Mouse (Mus musculus) B cell, adult 67 days (primary cell): Measurements from ENCODE around the gene Trappc5. TPM values are rescaled to one million over a fixed set of nuclear protein-coding genes. Genes with fewer than 3 reads are reported as not detected.

Experiments
- total RNA-seq, 2 experiments: library from RNA; stranded (reverse); gene quantifications; 4 replicates each; pipeline ENCODE4 v1.2.4; 2023

Trappc5 gene
- 10 to 100 TPM; 23.4 to 28.8 TPM for total RNA-seq

GRCm38 (mm10) chr8:3676131-3676992 is at the start of gene Trappc5:
Gene Trappc5 (plus strand): TSS chr8:3676299.

GRCm38 (mm10) chr8:3630647-3631477 is 45.2 kb upstream of the Trappc5 start, which contains the start of gene Stxbp2:
Gene Stxbp2 (plus strand): TSS chr8:3630955.

GRCm38 (mm10) chr8:3655526-3655925 is 20.6 kb upstream of the Trappc5 start, which contains the start of gene Retn:
Gene Retn (plus strand): TSS chr8:3655770.

GRCm38 (mm10) chr8:3665507-3665906 is 10.6 kb upstream of the Trappc5 start, which contains the start of gene Mcemp1:
Gene Mcemp1 (plus strand): TSS chr8:3665754.

GRCm38 (mm10) chr8:3671980-3672491 is 4.1 kb upstream of the Trappc5 start, which contains the start of gene Fcor:
Gene Fcor (minus strand): TSS chr8:3672362.

GRCm38 (mm10) chr8:3694121-3694520 is 18.0 kb downstream of the Trappc5 start, which contains the start of gene Fcer2a:
Gene Fcer2a (minus strand): TSS chr8:3694175.

GRCm38 (mm10) chr8:3720551-3720950 is 44.5 kb downstream of the Trappc5 start, which contains the start of gene Clec4g:
Gene Clec4g (minus strand): TSS chr8:3720651.

Other genes starting within 250 kb of the Trappc5 start
- gene Pex11g, start 208.6 kb upstream of the Trappc5 start, total RNA-seq, result 1 to 10 TPM; 1.4 to 2.4 TPM
- 1 to 10 TPM; 5.0 to 8.3 TPM for gene Tex45, start 205.4 kb upstream of the Trappc5 start, total RNA-seq
- 1 to 10 TPM; 8.7 to 10.0 TPM for gene Zfp358, start 183.2 kb upstream of the Trappc5 start, total RNA-seq
- gene Mcoln1, start 175.8 kb upstream of the Trappc5 start, total RNA-seq, result 100 to 1,000 TPM; 105 to 106 TPM
- 10 to 100 TPM; 78.0 to 82.4 TPM for gene Pnpla6, start 160.9 kb upstream of the Trappc5 start, total RNA-seq
- not detected for gene C330021F23Rik, start 108.3 kb upstream of the Trappc5 start, total RNA-seq
- not detected for gene Camsap3, start 89.0 kb upstream of the Trappc5 start, total RNA-seq
- gene Xab2, start 55.0 kb upstream of the Trappc5 start, total RNA-seq, result 10 to 100 TPM; 87.4 to 92.4 TPM
- 10 to 100 TPM; 67.1 to 68.4 TPM for gene Pet100, start 54.8 kb upstream of the Trappc5 start, total RNA-seq
- not detected for gene Pcp2, start 50.8 kb upstream of the Trappc5 start, total RNA-seq
- gene Stxbp2, start 45.3 kb upstream of the Trappc5 start, total RNA-seq, result 100 to 1,000 TPM; 259 to 269 TPM
- gene Retn, start 20.5 kb upstream of the Trappc5 start, total RNA-seq, result not detected
- not detected for gene Mcemp1, start 10.5 kb upstream of the Trappc5 start, total RNA-seq
- not detected for gene Fcor, start 3.9 kb upstream of the Trappc5 start, total RNA-seq
- 100 to 1,000 TPM; 596 to 740 TPM for gene Fcer2a, start 17.9 kb downstream of the Trappc5 start, total RNA-seq
- gene Clec4g, start 44.4 kb downstream of the Trappc5 start, total RNA-seq, result not detected
- gene Cd209a, start 72.7 kb downstream of the Trappc5 start, total RNA-seq, result 1 to 10 TPM; 1.0 to 1.1 TPM
- gene Cd209e, start 178.0 kb downstream of the Trappc5 start, total RNA-seq, result not detected
- gene Cd209d, start 202.3 kb downstream of the Trappc5 start, total RNA-seq, result not detected